Mouse (Mus musculus): ENCODE measurements at regions not wholly inside any gene's neighbourhood (a gene's known extent, or its start where the extent isn't known, plus 50 kb on each side); places are given as distances from the start of the nearest gene placed in this dataset.

DNA sequence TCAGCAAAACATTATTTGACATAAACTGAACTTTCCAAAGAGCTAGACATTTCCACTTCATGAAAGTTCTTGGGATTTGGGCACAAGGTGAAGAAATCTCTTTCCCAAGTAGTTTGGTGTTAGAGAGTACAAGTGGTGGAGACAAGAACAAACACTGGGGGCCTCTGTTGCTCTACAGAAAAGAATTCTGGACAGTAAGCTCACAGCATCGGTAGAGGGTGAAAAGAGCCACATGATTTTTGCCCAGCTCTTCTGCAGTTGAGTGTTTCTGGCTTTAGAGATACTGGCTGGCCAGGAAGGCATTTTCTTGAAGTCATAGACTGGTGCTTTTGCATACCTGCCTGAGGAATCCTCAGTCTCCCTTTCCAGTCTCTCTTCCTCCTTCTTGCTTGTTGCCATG, 127.8 kb downstream of the Stk31 start:
- DNase-seq (ENCODE audit: low spot score) = no peak

DNA sequence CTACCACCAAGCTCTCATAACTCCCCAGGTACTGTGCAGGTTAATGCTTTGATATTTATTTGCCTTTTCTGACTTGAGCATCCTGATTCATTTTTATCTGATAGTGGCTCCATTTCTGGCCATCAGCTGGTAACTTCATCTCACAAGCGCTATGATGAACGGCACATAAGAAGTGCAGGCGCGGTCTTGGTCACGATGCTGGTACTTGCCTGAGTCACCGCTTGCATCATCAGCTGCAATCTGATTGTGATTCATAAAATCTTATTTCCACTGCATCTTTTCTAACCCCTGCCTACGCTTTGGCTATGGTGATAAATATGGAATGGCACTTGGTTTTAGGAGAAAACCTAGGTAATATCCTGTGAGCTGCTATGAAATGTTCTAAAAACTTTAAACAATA, 128.3 kb downstream of the Stk31 start:
- DNase-seq (ENCODE audit: low spot score) = no peak

DNA sequence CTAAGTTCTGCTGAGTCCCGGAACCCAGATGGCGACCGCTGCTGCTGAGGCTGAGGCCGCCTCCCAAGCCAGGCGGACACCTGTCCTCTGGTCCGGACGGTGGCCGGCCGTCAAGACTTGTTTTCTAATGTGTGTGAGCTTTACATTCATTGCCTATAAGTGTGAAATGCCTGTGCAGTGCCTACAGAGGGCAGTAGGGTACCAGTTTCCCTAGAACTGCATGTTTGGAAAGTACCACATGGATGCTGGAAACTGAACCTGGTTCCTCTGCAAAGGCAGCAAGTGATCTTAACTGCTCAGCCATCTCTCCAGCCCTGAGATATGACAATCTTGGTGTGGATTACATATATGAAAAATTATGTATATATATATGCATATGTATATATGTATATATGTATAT, 138.6 kb downstream of the Stk31 start:
- DNase-seq (ENCODE audit: low spot score) = no peak

DNA sequence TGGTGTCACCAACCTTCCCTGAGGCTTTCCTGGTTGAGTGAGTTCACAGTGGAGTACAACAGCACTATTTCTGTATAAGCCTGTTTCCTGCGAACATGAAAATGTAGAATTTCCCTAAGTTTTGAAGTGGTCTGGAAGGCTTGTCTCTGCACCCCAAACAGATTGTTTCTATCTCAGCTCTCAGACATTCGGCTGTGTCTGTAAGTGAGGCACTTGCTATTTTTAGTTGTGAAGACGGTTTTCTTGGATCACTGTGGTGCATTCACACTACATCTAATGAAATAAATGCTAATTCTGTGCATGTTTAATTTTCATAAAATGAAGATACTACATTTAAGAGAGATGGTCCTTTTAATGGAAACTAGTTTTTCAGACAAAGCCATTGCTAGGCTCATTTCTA, 139.1 kb downstream of the Stk31 start:
- DNase-seq (ENCODE audit: low spot score) = no peak

DNA sequence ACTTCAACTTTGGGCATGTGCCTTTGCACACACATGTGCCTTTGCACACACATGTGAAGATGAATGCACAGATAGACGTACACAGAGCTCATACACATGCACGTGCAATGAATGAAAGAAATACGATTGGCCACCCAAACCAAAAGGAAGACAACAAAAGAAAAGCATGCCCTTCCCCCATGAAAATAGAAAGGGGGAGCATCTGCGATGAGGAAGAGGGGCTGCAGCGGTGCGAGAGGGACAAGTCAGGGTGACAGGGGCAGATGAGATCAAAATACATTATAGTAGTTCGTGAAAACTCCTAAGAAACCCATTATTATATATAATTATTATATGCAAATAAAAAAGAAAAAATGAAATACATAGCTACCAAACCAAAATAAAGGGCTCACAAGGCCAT, 149.5 kb downstream of the Stk31 start:
- DNase-seq (ENCODE audit: low spot score) = no peak

DNA sequence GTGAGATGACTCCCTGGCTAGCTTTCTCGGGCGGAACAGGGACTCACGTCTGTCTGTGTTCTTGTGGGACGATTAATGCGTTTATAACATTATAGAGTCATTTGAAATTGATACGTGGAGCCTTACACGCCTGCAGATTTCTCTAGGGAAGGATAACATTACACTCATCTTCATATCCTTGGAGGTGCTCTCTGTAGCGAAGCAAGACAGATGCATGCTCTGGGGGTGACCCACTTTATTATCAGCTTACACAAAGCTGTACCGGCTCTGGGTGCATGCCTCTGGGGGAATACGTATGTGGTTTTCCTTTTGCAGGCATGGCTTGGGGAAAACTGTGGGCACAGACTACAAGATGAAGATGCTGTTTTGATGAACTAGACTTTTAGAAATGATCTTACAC, 159.7 kb downstream of the Stk31 start:
- no peak for DNase-seq (ENCODE audit: low spot score)

DNA sequence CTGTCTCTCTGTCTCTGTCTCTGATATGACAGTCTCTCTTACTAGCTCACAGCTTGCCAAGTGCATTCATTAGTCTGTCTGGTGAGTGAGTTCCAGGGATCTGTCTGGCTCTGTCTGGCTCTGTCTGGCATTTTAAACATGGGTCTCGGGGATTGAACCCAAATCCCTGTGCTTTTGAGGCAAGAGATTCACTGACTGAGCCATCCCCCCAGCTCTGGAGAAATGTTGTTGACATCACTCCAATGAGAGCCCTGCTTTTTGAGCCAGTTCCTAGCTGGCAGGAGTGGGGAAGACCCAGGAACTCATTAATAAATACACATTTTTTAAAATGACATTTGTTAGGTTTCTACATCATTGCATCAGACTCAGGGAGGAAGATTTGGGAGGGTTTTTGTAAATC, 163.1 kb downstream of the Stk31 start:
- DNase-seq (ENCODE audit: low spot score) = no peak

DNA sequence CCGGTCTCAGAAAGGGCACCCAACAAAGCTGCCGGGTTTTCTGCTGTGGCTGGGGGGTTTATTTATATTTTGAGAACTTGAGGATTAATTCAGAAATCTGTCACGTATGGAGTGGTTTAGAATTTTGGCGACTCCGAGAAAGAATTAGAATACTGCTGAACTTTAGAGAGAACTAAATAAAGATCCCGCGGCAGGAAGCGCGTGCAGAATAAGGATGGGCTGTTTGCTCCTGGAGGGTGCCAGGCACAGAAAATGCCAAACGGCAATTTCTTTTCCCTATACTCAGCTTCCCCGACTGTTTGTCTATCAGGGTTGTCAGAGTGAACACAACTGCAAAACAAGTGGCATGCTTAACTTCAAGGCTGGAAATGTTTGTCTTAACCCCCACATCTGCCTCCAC, 163.7 kb downstream of the Stk31 start:
- no peak for DNase-seq (ENCODE audit: low spot score)

DNA sequence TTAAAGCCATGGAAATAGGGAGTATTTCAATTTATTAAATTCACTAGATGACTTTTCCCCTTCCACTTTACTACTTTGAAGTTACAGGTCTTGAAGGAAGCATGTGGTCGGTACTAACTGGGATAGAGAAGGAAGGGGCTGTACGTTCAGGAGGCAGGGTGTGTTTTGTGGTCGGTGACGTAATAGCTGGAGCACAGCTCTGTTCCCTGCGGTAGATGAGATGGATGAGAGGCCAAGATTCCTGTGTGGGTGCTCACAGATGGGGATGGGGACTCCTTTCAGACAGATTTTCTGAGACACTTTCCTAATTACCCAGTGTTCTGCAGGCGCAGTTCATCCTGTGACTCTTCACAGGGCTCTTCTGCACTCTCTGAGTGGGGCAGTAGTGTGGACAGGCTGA, 182.9 kb downstream of the Stk31 start:
- no peak for DNase-seq (ENCODE audit: low spot score)

DNA sequence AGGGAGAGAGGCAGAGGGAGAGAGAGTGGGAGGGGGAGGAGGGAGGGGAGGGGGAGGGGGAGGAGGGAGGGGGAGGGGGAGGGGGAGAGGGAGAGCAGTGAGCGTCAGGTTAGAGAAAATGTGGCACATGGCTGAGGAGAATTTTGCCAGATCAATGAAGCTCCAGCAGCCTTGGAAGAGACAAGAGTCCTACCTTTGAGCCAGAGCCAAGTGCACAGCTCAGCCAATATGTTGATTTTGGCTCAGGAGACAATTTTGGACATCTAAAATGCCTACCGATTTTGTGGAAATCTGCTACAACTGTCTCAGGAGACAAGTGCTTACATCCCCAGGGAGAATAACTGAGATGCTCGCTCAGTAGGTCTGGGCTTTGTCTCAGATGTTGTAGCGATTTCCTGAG, 184.3 kb downstream of the Stk31 start:
- DNase-seq (ENCODE audit: low spot score) = no peak

DNA sequence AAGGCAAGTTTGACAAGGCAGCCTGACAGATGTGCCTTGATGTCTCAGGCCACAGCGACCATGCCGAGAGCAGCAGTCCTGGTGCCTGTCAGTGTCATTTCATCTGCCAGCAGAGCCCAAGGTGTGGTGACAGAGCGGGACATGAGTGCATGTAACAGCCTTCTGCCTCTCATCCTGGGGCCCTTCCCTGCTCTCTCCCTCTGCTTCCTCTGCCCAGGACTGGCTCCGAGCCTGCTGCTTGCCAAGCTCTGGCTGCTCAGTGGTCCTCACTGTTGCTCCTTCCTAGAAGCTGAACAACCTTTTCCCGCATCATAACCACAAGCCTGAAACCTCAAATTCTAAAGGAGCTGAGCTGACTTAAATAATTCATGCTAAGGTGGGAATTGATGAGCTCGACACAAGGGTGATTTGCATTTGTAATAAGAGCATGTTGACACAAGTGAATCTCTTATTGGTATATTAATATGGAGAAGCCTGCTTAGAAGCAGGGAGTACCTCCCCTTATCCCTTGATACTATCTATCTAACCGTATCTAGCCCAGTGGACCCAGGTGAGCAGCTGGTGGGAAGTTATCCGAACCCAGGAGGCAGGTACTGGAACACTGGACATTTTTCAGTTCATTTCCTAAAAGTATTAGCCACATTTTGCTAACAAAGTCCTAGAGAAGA, 186.8 kb downstream of the Stk31 start:
- no peak for DNase-seq (ENCODE audit: low spot score)

DNA sequence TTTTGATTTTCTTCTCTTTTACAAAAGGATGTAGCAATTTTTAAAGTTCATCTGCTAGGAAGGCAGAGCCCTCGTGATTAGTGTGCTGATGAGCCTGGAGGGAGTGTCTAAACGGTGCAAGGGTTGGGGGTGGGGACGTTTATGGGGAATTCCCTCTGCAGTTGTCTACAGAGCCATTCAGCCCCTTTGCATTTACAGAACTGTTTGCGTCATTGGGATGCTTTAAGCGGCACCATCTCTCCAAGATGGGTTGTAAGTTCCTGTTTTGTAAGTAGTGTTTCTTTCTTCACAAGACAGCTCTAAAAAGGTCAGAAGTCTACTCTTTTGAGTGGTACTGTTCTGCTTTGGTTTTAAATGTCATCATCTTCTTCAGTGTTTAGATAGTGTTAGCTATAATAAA, 191.1 kb downstream of the Stk31 start:
- peak; percentile 3 for DNase-seq (ENCODE audit: low spot score)

DNA sequence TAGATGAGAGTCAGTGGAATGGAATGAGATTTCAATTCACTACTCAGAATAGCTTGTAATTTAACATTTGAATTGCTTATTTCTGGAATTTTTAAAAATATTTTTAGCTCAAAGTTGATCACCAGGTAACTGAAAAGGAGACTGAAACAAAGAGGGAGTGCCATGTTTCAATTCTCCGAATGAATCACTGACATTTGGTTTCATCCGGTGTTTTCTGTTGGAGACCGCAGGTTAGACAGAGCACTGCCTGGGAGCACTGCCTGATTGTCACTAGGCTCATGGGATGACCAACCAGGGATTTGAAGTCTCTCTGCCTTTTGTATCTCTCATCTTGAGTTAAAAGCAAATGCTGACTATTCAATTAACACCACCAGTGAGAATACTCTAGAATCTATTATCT, 193.3 kb downstream of the Stk31 start:
- DNase-seq (ENCODE audit: low spot score) = no peak

DNA sequence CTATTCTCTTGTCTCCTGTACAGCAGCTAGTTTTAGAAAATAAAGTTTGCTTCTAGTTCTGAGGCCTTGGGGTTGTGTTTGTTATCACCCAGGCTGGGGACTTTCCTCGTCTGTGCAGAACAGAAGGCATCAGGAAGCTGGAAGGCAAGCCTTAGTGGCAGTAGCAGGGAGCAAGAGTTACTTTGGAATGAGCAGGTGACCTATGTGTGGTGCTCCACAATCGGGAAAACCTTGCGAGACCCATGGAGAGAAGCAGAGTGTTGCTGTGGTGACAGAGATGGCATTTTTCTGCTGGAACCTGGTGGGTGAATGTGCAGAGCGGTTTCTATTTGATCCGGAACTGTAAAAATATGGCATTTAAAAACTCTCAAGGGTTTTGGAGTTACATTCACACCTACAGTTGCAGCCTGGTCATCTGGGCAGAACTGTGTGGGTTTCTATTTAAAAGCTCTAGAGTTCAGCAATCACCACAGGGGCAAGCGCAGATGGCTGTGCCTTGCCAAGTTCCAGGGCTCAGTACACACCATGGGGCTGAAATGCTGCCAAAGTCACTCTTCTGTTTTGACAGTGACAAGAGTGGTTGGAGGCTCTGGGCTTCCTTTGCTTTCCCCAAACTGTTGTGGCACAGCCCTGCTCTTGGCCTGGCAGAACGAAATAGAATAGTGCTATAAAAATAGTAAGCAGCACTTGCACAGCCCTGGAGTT, 195.7 kb downstream of the Stk31 start:
- no peak for DNase-seq (ENCODE audit: low spot score)

DNA sequence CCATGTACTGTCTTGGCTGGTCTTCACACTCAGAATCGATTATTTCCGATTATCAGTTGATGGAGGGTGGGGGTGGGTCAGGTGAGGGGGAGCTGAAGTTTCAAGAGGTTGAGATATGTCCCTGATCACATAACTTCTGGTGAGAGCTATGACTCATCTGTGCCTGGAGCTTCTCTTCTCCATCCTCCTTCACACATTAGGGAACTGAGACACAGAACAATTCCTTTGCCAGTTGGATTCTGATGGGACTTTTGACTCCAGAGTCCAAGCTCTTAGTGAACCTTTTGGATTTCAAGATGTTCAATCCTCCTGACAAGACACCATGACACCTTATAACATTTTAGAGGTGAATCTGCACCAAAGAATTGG, 196.2 kb downstream of the Stk31 start:
- DNase-seq (ENCODE audit: low spot score) = no peak

DNA sequence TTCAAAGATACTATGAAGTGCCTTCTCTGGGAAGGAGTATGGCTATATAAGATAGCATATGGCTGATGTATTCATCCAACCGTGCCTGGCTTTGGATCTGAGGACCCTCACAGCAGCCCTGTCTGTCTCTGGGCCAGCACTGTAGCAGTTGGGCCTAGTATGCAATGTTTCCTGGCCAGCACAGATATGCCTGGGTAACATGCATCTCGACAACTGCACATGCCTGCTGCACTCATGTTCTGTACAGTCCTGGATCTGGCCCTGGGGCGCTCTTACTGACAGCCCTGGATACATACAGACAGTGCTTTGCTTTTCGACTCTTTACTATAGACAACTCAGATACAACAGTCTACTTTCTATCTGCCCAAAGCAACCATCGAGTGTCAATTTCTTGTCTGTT, 197.3 kb downstream of the Stk31 start:
- no peak for DNase-seq (ENCODE audit: low spot score)

DNA sequence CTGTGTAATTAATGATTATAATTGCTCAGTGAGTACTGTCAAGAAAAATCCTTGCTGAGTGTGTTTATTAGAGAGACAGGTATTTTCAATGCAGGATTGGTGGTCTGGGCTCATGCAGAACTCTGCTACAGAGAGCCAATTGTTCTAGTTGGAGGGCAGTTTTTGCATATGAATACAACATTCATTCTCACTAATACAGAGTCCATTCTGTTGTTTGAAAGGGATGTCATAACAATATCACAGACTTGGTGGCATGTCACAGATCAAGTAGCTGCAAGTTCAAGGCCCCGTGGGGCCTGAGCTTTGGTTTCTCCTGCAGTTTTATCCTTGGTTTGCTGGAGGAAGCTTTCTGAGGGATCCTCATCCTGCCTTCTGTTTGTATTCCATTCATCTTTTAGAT, 207.8 kb downstream of the Stk31 start:
- no peak for DNase-seq (ENCODE audit: low spot score)

DNA sequence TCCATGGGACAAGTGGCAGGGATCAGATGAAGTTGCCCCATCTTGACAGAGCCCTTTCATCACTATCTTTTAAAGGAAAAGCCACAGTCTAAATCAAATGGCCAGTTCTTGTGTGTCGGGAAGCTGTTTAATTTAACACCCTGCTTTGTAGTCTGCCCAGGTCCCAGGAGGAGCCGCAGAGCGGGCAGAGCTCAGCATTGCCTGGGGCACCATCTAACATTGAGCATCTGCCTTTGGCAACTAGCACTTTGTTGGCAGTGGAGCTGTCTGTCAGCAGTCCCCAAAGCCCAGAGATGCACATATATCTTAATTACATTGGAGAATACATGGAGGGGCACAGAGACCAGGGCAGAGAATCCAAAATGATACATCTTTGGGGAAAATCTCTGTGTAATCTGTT, 208.4 kb downstream of the Stk31 start:
- no peak for DNase-seq (ENCODE audit: low spot score)

DNA sequence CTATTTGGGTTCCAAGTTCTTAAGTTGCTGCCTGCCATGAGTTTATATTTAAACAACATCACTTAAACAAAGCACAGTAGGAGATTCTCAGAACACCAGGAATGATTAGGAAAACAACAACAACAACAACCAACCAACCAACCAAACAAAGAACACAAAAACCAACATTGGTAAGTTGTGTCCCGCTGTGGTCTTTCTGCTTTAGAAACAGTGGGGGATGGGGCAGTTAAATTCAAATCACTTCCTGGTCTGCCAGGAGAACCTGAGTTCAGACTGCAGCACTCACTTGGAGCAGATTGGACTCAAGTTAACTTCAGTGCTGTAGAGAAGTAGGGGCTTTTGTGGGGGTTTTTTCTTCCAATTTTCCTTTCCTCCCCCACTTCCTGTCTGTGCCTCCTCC, 210.6 kb downstream of the Stk31 start:
- DNase-seq (ENCODE audit: low spot score) = no peak

DNA sequence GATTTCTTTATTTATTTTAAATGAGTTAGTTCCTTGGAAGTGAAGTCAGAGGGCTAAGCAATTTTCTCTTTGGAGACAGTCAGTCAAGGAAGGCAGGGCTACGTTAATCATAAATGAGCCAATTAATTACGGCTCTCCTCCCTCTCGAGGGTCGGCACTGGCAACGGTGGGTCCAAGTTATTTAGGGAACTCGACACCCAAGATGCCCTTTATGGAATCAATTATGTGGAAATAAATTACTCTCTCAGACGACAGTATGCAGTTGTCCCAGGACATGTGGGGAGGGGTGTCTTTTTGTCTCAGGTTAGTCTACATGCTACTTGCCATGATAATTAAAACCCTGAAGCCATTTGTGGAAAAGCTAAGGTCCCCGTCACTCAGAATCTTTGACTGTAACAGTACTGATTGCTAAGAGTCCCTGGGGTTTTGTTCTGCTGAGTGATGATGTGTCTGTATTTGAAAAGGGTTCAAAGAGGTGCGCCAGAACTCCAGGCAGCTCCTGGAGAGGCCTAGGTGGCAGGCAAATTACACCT, 211.3 kb downstream of the Stk31 start:
- DNase-seq (ENCODE audit: low spot score) = no peak

DNA sequence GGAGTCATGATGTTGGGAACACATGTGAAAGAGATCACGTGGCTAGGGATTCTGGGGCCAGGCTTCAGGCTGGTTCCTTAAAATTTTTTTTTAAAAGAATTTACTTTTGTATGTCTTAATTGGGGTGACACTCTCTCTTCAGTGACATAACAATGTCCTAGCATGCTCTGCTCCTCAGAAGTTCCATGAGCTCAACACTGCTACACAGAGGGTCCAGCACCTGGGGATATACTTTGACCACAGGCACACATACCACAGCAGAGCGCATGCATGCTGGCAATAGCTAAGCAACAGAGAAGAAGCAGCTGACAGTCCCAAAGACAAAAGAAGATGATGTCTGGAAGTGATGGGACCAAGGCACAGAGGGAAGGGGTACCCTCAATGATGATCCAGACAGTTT, 198.4 kb upstream of the Npy start:
- no peak for DNase-seq (ENCODE audit: low spot score)

DNA sequence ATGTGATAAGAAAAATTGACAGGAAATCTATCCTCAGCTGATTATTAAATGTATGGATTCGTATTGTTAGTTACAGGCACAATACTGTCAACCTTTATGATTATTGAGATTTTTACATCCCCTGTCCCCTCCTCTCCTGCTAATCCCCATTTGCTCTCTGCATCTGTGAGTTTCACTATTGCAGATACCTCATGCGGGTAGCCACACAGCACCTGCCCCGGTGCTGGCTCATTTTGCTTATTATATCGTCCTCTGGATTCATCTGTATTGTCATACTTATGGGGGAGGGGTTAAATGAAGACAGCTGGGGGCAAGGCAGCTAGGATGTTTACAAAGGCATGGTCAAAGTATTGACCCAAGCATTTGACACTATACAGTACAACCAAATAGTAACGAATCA, 197.9 kb upstream of the Npy start:
- no peak for DNase-seq (ENCODE audit: low spot score)

DNA sequence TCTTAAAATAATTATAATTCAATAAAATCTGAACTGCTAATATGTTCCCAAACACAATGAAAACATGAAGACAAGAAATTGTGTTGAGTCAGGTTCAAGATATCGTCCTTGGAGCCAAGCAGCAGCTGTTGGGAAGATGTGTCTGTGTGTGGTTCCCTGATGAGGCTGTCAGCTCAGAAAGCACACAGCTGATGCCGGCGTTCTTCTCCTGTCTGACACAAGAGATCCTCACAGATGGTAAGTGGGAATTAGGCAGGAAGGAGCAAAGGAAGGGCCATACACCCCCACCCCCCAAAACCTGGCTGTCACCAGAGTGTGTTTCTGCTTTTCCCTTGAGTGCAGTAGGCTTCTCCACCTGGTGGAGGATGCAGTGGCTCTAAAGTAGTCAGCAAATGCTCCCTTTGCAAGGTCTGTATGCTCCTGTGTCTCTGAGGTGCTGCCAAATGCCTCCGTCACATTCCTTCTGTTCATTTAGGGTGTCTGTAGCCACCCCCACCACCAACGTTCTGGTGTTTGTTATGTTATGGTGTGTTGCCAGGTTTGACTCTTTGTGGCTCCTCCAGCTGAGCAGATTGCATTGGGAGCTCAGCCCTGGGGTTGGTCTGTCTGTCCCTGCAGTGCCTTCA, 188.9 kb upstream of the Npy start:
- DNase-seq (ENCODE audit: low spot score) = no peak

DNA sequence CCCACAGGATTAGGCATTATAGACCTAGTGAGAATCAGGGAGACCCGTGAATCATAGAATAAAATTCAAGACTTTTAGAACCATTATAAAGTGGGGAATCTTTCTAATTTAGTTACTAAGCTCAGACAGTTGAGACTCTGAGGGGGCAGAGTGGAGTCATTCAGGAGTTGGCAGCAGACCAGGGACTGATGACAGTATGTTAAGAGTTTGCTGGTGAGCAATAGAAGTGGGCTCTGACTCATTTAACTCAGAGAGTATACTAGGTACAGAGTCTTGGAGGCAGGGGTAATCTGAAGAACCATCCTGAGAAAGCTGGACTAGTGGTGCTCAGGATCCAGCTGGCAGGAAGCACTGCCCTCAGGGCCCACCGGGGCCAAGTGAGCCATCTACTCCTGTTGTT, 184.9 kb upstream of the Npy start:
- no peak for DNase-seq (ENCODE audit: low spot score)

Data from T-cell, adult 2 months (primary cell).